In the genomic region with DNA sequence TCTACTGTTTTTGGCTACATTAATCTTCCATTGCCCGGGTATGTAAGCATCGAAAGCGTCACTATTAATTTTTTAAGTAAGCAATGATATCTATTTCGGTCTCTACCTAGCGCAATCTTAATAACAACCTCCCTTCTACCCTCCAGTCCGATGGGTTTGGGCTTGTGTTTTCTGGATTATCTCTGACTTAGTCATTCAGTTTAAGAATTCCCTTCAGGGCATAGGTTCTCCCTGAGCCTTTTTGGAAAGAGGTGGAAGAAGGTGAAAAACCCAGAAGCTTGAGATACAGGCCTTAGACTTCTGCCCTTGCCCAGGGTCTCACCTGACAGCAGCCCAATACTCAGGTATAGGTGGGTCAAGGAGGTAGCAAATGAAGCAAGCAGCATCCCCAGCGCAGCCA, we compare ENCODE assay signal across 8 mouse cellular contexts. TPM values are rescaled to one million over a fixed set of nuclear protein-coding genes. Genes with fewer than 3 reads are reported as not detected.
A peak's percentile ranks its signal among the peaks of the same experiment; 100 is the strongest.
DNase-seq lines count a peak whose midpoint lies in the region; ATAC-seq and TF ChIP-seq lines count a peak whose summit lies in the region.

No protein-coding gene starts in this region.

- no peaks in the 10 kb centered on the region for H3K9me3 ChIP-seq in embryonic facial prominence, embryonic 13.5 days
- H3K9me3 ChIP-seq in intestine, embryonic 15.5 days = no peaks in the 10 kb centered on the region
- no peaks in the 10 kb centered on the region for H3K9me3 ChIP-seq in neural tube, embryonic 12.5 days

- peak overlapping the region; percentile 59 for H3K4me3 ChIP-seq in liver, adult 2 months (ENCODE audit: insufficient read depth, low read depth, low read length)
- peak overlapping the region; percentile 59 for H3K4me3 ChIP-seq in embryonic facial prominence, embryonic 13.5 days
- peak overlapping the region; percentile 56 for H3K4me3 ChIP-seq in intestine, embryonic 15.5 days (replicated peaks)
- H3K4me3 ChIP-seq in neural tube, embryonic 12.5 days = peak overlapping the region; percentile 56

- TF ChIP-seq POLR2A in liver, adult 2 months (IDR thresholded peaks at IDR 0.05; ENCODE audit: extremely low read depth, insufficient read depth, low read length) = no peak

- ATAC-seq in embryonic facial prominence, embryonic 13.5 days (ENCODE audit: insufficient number of reproducible peaks, insufficient read depth, low FRiP score, low TSS enrichment, low read depth) = no peak
- no peak for ATAC-seq in intestine, embryonic 15.5 days
- ATAC-seq in neural tube, embryonic 12.5 days (ENCODE audit: low FRiP score, low read depth) = no peak

- peak overlapping the region; percentile 92 for H3K4me2 ChIP-seq in embryonic facial prominence, embryonic 13.5 days
- peak overlapping the region; percentile 95 for H3K4me2 ChIP-seq in intestine, embryonic 15.5 days (replicated peaks)
- peak overlapping the region; percentile 88 for H3K4me2 ChIP-seq in neural tube, embryonic 12.5 days (replicated peaks)

- DNase-seq in liver, adult 2 months (ENCODE audit: extremely low read depth, low read depth, low spot score) = no peak
- no peak for DNase-seq in liver
- DNase-seq in gastrocnemius, postnatal 25 days = no peak
- DNase-seq in adrenal gland, adult 2 months = no peak
- no peak for DNase-seq in kidney, adult 18-20 months

- peak overlapping the region; percentile 55 for H3K9ac ChIP-seq in liver, adult 2 months (ENCODE audit: low read depth, low read length)
- H3K9ac ChIP-seq in embryonic facial prominence, embryonic 13.5 days = peak overlapping the region; percentile 77
- peak overlapping the region; percentile 67 for H3K9ac ChIP-seq in intestine, embryonic 15.5 days
- peak overlapping the region; percentile 77 for H3K9ac ChIP-seq in neural tube, embryonic 12.5 days

- no peak overlapping the region for H3K27ac ChIP-seq in liver, adult 2 months (replicated peaks; ENCODE audit: insufficient read depth, low read depth, low read length)
- peak overlapping the region; percentile 80 for H3K27ac ChIP-seq in embryonic facial prominence, embryonic 13.5 days
- peak overlapping the region; percentile 86; the same call in 1 of the 2 replicates for H3K27ac ChIP-seq in intestine, embryonic 15.5 days
- no peak overlapping the region for H3K27ac ChIP-seq in neural tube, embryonic 12.5 days

- no peaks in the 10 kb centered on the region for H3K79me2 ChIP-seq in liver, adult 2 months (ENCODE audit: control insufficient read depth, insufficient read depth, low read length)

- H3K4me1 ChIP-seq in liver, adult 2 months (ENCODE audit: control insufficient read depth, insufficient read depth, low read length) = no peaks in the 10 kb centered on the region
- H3K4me1 ChIP-seq in embryonic facial prominence, embryonic 13.5 days = peaks cover 43% of the 10 kb centered on the region
- peaks cover 25% of the 10 kb centered on the region for H3K4me1 ChIP-seq in intestine, embryonic 15.5 days (replicated peaks)
- H3K4me1 ChIP-seq in neural tube, embryonic 12.5 days = peaks cover 44% of the 10 kb centered on the region

- no peaks in the 10 kb centered on the region for H3K27me3 ChIP-seq in liver, adult 2 months (ENCODE audit: control insufficient read depth, insufficient read depth, low read length)
- peaks cover 55% of the 10 kb centered on the region for H3K27me3 ChIP-seq in embryonic facial prominence, embryonic 13.5 days
- peaks cover 12% of the 10 kb centered on the region for H3K27me3 ChIP-seq in intestine, embryonic 15.5 days (replicated peaks)
- H3K27me3 ChIP-seq in neural tube, embryonic 12.5 days (replicated peaks) = peaks cover 40% of the 10 kb centered on the region

- TF ChIP-seq CTCF in liver, adult 2 months (IDR thresholded peaks at IDR 0.05; ENCODE audit: low read depth, low read length) = no peak

- no peaks in the 10 kb centered on the region for H3K36me3 ChIP-seq in liver, adult 2 months (ENCODE audit: control insufficient read depth, insufficient read depth, low read length)
- peaks cover 10% of the 10 kb centered on the region for H3K36me3 ChIP-seq in embryonic facial prominence, embryonic 13.5 days
- no peaks in the 10 kb centered on the region for H3K36me3 ChIP-seq in intestine, embryonic 15.5 days
- H3K36me3 ChIP-seq in neural tube, embryonic 12.5 days = peaks cover 15% of the 10 kb centered on the region

- WGBS in liver, adult 2 months = 91% methylated on average over 7 of the region's 7 CpGs
- 51% methylated on average over 7 of the region's 7 CpGs for WGBS in embryonic facial prominence, embryonic 13.5 days
- WGBS in intestine, embryonic 15.5 days = 58% methylated on average over 7 of the region's 7 CpGs
- 56% methylated on average over 7 of the region's 7 CpGs for whole genome bisulfite sequencing in neural tube, embryonic 12.5 days

RNA-seq across cellular contexts. Expression of gene Slc16a13, which starts 1.0 kb away (rescaled TPM):
- total RNA-seq in liver, adult 2 months (2014; rRNA removed) = 0.47 and 1.3 TPM in 2 replicates
- polyA plus RNA-seq in liver, adult 2 months (2012; rRNA removed) = 1.7 and 3.3 TPM in 2 replicates
- polyA plus RNA-seq in embryonic facial prominence, embryonic 13.5 days (2015; fragmentation: Nextera tagmentation; extraction: Ambion mirVana) = 9.8 and 13.0 TPM in 2 replicates
- 13.2 and 16.0 TPM in 2 replicates for polyA plus RNA-seq in intestine, embryonic 15.5 days (2015; fragmentation: Nextera tagmentation; extraction: Ambion mirVana)
- polyA plus RNA-seq in neural tube, embryonic 12.5 days (2016; fragmentation: Nextera tagmentation; extraction: Ambion mirVana) = 13.6 and 16.3 TPM in 2 replicates
- total RNA-seq in gastrocnemius, postnatal 25 days (2021) = under 1 TPM; 0.10 to 0.88 TPM
- 1 to 10 TPM; 2.7 to 3.7 TPM for total RNA-seq in adrenal gland, adult 2 months (2021)
- polyA plus RNA-seq in adrenal gland, adult 2 months (2012; rRNA removed) = 5.0 and 5.6 TPM in 2 replicates

RNA-seq across cellular contexts. Expression of gene Slc16a11, which starts 7.3 kb away (rescaled TPM):
- total RNA-seq in liver, adult 2 months (2014; rRNA removed) = 6.6 and 12.5 TPM in 2 replicates
- 37.1 and 84.4 TPM in 2 replicates for polyA plus RNA-seq in liver, adult 2 months (2012; rRNA removed)
- 1.9 and 3.5 TPM in 2 replicates for polyA plus RNA-seq in embryonic facial prominence, embryonic 13.5 days (2015; fragmentation: Nextera tagmentation; extraction: Ambion mirVana)
- polyA plus RNA-seq in intestine, embryonic 15.5 days (2015; fragmentation: Nextera tagmentation; extraction: Ambion mirVana) = 2.9 and 3.7 TPM in 2 replicates
- 1.7 and 3.3 TPM in 2 replicates for polyA plus RNA-seq in neural tube, embryonic 12.5 days (2016; fragmentation: Nextera tagmentation; extraction: Ambion mirVana)
- not detected for total RNA-seq in gastrocnemius, postnatal 25 days (2021)
- total RNA-seq in adrenal gland, adult 2 months (2021) = under 1 TPM in 1 of 2 experiments, not detected in 1; 0.73 TPM
- polyA plus RNA-seq in adrenal gland, adult 2 months (2012; rRNA removed) = 0.68 and 2.4 TPM in 2 replicates

RNA-seq across cellular contexts. Expression of gene Bcl6b, which starts 9.7 kb away (rescaled TPM):
- total RNA-seq in liver, adult 2 months (2014; rRNA removed) = 0.74 and 0.81 TPM in 2 replicates
- polyA plus RNA-seq in liver, adult 2 months (2012; rRNA removed) = 0.56 and 1.3 TPM in 2 replicates
- 11.1 and 11.3 TPM in 2 replicates for polyA plus RNA-seq in embryonic facial prominence, embryonic 13.5 days (2015; fragmentation: Nextera tagmentation; extraction: Ambion mirVana)
- 11.1 and 11.9 TPM in 2 replicates for polyA plus RNA-seq in intestine, embryonic 15.5 days (2015; fragmentation: Nextera tagmentation; extraction: Ambion mirVana)
- polyA plus RNA-seq in neural tube, embryonic 12.5 days (2016; fragmentation: Nextera tagmentation; extraction: Ambion mirVana) = 6.9 TPM in 2 replicates
- 1 to 10 TPM; 4.1 to 6.2 TPM for total RNA-seq in gastrocnemius, postnatal 25 days (2021)
- 10 to 100 TPM in 1 of 2 experiments, 1 to 10 TPM in 1; 8.6 to 11.3 TPM for total RNA-seq in adrenal gland, adult 2 months (2021)
- 25.3 and 27.8 TPM in 2 replicates for polyA plus RNA-seq in adrenal gland, adult 2 months (2012; rRNA removed)

RNA-seq across cellular contexts. Expression of gene 0610010K14Rik, which starts 17.8 kb away (rescaled TPM):
- total RNA-seq in liver, adult 2 months (2014; rRNA removed) = 6.5 and 9.9 TPM in 2 replicates
- 30.6 and 34.0 TPM in 2 replicates for polyA plus RNA-seq in liver, adult 2 months (2012; rRNA removed)
- 188 and 200 TPM in 2 replicates for polyA plus RNA-seq in embryonic facial prominence, embryonic 13.5 days (2015; fragmentation: Nextera tagmentation; extraction: Ambion mirVana)
- polyA plus RNA-seq in intestine, embryonic 15.5 days (2015; fragmentation: Nextera tagmentation; extraction: Ambion mirVana) = 133 and 138 TPM in 2 replicates
- 169 and 183 TPM in 2 replicates for polyA plus RNA-seq in neural tube, embryonic 12.5 days (2016; fragmentation: Nextera tagmentation; extraction: Ambion mirVana)
- 10 to 100 TPM; 26.9 to 36.2 TPM for total RNA-seq in gastrocnemius, postnatal 25 days (2021)
- 10 to 100 TPM; 44.7 to 52.1 TPM for total RNA-seq in adrenal gland, adult 2 months (2021)
- 54.7 and 56.2 TPM in 2 replicates for polyA plus RNA-seq in adrenal gland, adult 2 months (2012; rRNA removed)

RNA-seq across cellular contexts. Expression of gene Gm21988, which starts 19.8 kb away (rescaled TPM):
- total RNA-seq in liver, adult 2 months (2014; rRNA removed) = 0.28 and 1.5 TPM in 2 replicates
- polyA plus RNA-seq in liver, adult 2 months (2012; rRNA removed) = 5.8 and 6.8 TPM in 2 replicates
- polyA plus RNA-seq in embryonic facial prominence, embryonic 13.5 days (2015; fragmentation: Nextera tagmentation; extraction: Ambion mirVana) = 11.7 and 13.9 TPM in 2 replicates
- 8.8 and 10.6 TPM in 2 replicates for polyA plus RNA-seq in intestine, embryonic 15.5 days (2015; fragmentation: Nextera tagmentation; extraction: Ambion mirVana)
- 14.4 and 15.2 TPM in 2 replicates for polyA plus RNA-seq in neural tube, embryonic 12.5 days (2016; fragmentation: Nextera tagmentation; extraction: Ambion mirVana)
- 1 to 10 TPM; 2.4 to 3.0 TPM for total RNA-seq in gastrocnemius, postnatal 25 days (2021)
- total RNA-seq in adrenal gland, adult 2 months (2021) = 1 to 10 TPM; 3.2 to 6.2 TPM
- polyA plus RNA-seq in adrenal gland, adult 2 months (2012; rRNA removed) = 6.9 and 7.8 TPM in 2 replicates

Comparison
In these comparisons a context has a peak if more than half of its experiments do, and no peak if none do; other contexts are left out.
1. H3K27ac ChIP-seq: peak in embryonic facial prominence, embryonic 13.5 days (single experiment) and intestine, embryonic 15.5 days (single experiment); none in liver, adult 2 months (single experiment) and neural tube, embryonic 12.5 days (single experiment).
2. Peak in every context shown above with its lines, with median percentiles within 50 percentile points of each other: H3K4me3 ChIP-seq, H3K9ac ChIP-seq and H3K4me2 ChIP-seq.